Mouse (Mus musculus) layer of hippocampus, adult 6 months (tissue): Measurements from ENCODE around the gene Gm49396. TPM values are rescaled to one million over a fixed set of nuclear protein-coding genes. Genes with fewer than 3 reads are reported as not detected.

ENCODE experiments used
- long read RNA-seq, 2 experiments: library from polyadenylated mRNA; unstranded; transcript quantifications; one replicate each; pipeline ENCODE4 v2.0.0; 2019 to 2020
- microRNA-seq: library from miRNA; unstranded; fragments of <30 nt; microRNA quantifications from one replicate; pipeline ENCODE4 v1.2.0, GENCODE M21; 2020
- polyA plus RNA-seq: library from polyadenylated mRNA; unstranded; fragments of <200 nt; fragmentation: Nextera tagmentation; gene quantifications from 2 replicates; pipeline ENCODE4 v1.2.3, GENCODE M21; 2021

Gene Gm49396
- 0.33 and 0.40 TPM in 2 replicates for polyA plus RNA-seq
- long read RNA-seq, experiment 1, partial matches to known transcripts = 0 of 10 reads
- long read RNA-seq, experiment 1, other reads (novel, unspliced or antisense) = 10 of 10 reads
- long read RNA-seq, experiment 2, partial matches to known transcripts = 5 of 24 reads
- long read RNA-seq, experiment 2, other reads (novel, unspliced or antisense) = 16 of 24 reads

DNA sequence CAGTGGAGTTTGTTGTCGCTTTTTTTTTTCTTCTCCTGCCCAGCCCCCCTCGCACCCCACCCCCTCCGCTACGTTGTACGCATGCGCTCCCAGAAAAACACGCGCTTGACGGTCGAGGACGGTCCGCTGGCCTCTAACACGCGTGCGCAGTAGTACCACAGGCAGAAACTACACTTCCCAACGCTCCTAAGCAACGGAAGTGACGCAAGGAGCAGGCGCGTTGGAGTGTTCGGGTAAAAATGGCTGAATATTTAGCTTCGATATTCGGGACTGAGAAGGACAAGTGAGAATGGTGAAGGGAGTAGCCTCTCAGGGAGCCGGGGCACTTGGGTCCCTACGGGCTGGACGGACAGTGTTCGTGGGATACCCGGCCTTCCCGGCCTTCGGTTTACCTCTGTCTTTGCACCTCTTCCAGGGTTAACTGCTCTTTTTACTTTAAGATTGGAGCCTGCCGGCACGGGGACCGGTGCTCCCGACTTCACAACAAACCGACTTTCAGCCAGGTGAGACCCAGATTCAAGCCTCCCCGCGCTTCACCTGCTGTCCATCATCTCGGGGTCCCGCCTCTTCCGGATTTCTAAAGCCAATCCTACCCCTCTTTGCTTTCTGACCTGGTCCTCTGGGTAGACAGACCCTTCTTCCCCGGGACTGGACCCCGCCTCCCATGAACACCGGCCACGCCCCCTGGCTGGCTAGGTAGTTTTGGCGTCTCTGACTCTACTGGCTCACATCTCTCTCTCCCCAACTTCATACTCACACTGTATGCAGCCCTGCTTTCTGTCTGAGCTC is at the start of gene Gm49396, which contains the start of the genes U2af1l4 and Psenen:
Gm49396 (plus strand) TSS at position 228 of the 789 bp plus-strand sequence.
U2af1l4 (plus strand) TSS at position 185 of the 789 bp plus-strand sequence.
Psenen (minus strand) TSS at position 511 of the 789 bp plus-strand sequence.

DNA sequence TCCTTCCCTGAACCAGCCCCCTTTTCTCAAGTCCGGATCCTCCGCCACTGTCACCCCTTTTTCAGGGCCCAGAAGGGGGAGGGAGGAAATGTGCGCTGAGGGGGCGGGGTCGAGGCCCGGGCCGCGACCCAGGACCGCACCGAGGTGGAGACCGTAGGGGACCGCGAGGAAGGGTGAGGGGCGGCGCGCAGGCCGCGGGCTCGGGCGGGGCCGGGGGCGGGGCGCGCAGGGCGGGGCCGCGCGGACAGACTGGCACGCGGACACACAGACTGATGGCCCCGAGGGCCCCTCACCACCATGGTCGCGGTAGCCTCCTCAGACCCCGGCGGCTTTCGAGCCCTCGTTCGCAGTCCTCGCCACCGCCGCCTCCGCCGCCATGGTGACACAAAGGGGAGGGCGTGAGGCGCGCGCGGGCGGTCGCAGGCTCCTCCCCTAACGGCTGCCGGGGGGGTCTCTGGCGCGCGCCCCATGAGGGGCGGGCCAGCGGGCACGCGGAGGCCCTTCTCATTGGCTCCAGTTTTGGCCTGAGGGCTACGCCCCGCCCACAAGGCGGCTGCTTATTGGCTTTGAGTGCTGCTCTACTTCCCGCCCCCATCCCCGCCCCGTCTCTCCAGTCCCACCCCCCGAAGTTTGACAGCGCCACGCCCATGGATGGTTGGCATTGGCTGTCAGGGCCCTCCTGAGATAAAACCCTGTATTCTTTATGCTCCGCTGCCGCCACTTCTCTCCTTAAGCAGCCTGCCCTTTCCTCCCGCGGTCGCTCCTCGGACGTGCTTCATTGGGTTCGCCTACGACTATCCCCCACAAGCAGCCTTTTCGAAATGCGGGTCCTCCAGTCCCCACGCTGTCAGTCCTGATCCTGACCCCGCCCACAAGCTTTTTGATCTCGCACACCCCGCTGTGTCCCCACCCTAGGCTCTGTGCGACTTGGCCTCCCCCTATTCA is 28.2 kb upstream of the Gm49396 start, which contains the start of gene Arhgap33:
Arhgap33 (minus strand) TSS at position 428 of the 945 bp plus-strand sequence.

DNA sequence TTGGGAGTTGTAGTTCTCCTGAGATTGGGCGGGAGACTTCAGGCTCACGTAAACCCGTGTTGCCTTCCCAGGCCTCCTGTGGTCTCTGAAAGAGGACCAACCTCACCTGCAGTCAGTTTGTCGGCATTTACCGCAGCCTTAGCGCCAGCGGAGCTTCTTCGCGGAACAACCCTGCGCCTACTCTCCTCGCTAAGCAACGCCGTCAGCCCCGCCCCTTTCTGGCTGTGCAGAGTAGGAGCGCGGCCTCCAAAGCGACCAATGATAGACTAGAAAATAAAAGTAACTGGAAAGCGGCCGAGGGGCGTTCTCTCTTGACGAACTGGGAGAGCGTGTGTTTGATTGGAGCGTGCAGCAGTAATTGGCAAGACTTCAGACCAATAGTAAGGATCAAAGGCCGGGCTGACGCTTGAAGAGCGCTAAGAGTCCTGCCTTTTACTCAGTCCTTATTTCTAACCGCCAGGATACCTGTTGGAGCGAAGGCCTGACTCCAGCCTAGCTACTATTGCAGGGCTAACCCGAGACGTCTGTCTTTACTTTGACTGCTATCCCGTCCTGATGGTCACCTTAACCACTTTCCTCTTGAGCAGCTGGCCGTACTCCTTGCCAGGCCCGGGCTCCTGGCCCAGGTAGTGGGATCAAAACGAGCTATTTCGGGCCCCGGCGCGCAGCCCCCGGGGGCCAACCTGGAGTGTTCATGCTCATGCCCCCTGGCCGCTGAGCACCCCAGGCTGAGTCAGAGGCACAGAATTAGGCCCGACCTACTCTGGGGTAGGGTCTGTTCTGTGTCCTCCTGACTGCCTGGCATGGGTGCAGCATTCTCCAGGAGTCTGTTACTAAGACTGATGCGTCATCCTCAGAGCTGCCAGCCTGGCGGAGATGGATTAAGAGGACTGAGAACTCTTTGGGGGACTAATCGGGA is 10.8 kb upstream of the Gm49396 start, which contains the start of the genes Hspb6 and Proser3:
Hspb6 (plus strand) TSS at position 77 of the 919 bp plus-strand sequence.
Proser3 (minus strand) TSS at position 198 of the 919 bp plus-strand sequence.

DNA sequence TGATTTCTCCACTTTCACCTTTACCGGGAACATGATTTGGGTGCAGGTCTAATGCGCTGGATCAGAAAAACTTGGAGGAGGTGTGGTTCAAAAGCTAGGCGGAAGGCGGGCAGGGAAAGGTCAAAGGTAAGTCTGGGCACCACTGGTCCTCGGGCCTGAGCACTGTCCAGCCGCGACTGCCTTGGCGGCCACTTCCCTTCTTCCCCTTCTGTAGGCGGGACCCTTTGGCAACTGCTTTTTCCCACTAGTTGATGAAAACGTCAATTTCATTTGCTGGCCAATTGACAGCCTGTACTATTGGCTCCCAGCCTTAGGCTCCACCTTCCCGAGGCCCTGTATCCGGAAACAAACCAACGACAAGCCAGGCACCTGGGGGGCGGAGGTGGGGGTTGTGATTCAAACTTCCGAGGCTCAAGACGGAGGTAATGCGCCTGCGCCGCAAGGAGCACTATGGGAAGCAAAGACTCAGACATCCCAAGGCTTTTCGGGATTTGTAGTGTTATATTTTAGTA is 3.6 kb upstream of the Gm49396 start, which contains the start of gene Lin37:
Lin37 (minus strand) TSS at position 396 of the 512 bp plus-strand sequence.

DNA sequence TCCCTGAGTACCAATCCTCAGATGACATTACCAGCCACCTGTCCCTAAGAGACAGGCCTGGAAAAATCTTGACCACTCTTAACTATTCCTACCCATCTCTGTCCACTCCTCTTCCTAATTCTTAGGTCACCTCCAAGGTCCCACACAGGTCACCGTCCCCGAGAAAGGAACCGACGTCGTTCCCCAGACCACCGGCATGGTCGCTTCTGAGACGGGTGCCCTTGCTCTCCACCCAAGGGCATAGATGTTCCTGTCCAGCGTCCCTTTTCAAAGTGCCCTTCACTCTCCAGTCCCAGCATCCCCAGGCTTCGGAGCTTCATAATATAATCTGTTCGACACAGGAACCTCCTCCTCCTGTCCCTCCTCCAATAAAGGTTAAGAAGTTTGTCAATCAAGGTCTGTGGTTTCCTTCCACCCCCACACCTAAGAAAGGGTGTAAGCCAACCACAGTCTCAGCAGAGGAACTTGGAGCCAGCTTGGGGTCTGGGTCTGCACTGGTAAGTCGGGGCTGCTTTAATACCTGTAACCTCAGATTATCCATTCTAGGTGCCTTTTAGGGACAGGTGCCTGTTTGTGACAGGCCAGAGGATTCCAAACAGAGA is 1.9 kb downstream of the Gm49396 start, which contains the start of gene Igflr1:
Igflr1 (plus strand) TSS at position 458 of the 602 bp plus-strand sequence.

DNA sequence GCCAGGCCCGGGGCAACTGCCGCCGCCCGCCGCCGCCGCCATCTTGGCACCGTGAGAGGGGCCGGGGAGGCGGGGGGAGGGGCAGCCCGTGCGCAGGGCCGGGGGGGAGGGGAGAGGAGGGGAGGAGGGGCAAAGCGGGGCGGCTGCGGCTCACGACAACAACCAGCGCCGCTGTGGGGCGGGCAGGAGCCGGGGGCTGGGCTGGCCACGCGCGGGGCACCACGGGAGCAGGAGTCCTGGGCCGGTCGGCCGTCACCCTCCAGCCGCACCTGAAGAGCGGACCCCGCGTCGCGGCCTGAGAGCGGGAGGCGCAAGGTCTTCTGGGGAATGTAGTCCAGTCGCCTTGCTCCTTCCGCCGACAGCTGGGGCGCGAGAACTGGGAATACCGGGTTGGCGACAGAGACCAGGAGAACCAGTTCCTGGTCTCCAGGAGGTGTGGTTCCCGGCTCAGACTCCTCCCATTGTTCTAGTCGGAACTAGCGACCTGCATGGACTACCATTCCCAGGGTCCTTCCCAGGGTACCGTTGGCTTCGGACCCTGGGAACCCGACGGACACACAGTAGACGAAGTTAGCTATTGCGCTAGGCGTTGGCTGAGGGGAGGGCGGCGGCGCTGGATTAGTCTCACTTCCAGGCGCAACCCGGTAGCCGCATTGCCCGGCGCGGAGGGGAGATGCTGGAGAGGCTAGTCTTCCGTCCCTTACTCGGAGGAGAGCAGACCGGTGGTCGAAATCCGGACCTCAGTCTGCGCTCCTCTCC is 25.7 kb downstream of the Gm49396 start, which contains the start of gene Kmt2b:
Kmt2b (minus strand) TSS at position 51 of the 759 bp plus-strand sequence.

DNA sequence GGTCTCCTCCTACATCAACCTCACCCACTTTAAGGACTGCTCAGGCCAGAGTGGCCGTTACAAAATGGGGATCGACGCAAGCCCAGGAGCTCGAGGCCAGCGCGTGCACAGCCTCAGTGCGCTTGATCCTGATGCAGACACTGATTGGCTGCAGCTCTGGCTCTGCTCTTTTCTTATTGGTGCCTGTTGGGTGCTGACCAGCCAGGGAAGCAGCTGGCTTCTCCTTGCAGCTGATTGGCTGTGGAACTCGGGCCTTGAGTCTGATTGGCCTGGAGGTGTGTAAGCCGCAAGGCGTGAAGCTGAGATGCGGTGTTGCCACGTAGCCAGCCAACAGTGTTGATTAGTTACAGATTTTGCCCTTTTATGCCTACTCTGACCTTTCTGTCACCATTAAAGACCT is 35.6 kb downstream of the Gm49396 start, which contains the start of gene Zbtb32:
Zbtb32 (minus strand) TSS at position 124 of the 400 bp plus-strand sequence.

DNA sequence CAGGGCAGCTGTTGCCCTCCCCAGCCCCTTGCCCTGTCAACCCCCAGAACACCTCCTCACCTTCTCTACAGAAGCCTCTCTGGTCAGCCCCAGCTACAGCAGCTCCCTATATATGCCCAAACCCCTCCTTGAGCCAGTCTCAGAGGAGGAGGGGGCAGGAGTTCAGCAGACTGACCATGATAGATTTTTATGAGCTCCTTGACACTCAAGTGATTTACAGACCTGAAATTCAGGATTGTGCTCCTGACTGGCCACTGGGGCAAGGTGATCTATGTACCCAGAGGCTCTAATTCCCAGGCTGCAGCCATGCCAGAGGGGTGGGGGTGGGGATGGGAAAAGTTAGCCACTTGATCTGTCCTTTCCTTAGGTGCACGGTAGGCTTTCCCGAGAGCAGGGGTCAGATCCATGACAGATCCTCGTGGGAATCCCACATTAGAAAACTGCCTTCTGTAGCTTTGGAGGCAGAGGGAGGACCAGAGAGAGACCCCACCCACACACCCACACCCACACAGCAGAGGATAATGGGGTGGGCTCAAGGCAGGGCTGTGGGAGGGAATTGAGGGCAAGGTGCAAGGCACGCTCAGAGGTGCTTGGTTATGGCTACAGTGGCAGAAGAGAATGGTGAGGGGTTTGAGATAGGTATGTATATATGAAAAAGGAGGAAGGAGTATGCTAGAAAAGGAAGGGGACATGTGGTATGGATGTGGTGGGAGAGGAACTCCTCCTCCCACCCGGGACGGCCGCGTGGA is 49.7 kb downstream of the Gm49396 start, which contains the start of gene Upk1a:
Upk1a (minus strand) TSS at position 194 of the 749 bp plus-strand sequence.

Small RNA genes within 50 kb of the gene (microRNA-seq; reads per million reads assigned to microRNA genes)
- gene Gm38670 (1.7 reads per million), gene Mir3569 (not detected)

Other genes starting within 250 kb of the Gm49396 start
- 0.33 and 0.63 TPM in 2 replicates for gene Syne4, start 248.5 kb upstream of the Gm49396 start, polyA plus RNA-seq
- gene E130208F15Rik, start 241.6 kb upstream of the Gm49396 start, polyA plus RNA-seq = 3.0 and 4.7 TPM in 2 replicates
- gene Sdhaf1, start 239.4 kb upstream of the Gm49396 start, polyA plus RNA-seq = 22.3 and 23.3 TPM in 2 replicates
- gene Lrfn3, start 200.6 kb upstream of the Gm49396 start, polyA plus RNA-seq = 4.7 and 4.8 TPM in 2 replicates
- gene Tyrobp, start 149.6 kb upstream of the Gm49396 start, polyA plus RNA-seq = 120 and 125 TPM in 2 replicates
- gene Hcst, start 143.5 kb upstream of the Gm49396 start, polyA plus RNA-seq = 2.7 and 3.0 TPM in 2 replicates
- gene Nfkbid, start 141.6 kb upstream of the Gm49396 start, polyA plus RNA-seq = 0.40 and 0.80 TPM in 2 replicates
- 316 and 379 TPM in 2 replicates for gene Aplp1, start 117.8 kb upstream of the Gm49396 start, polyA plus RNA-seq
- gene Kirrel2, start 105.7 kb upstream of the Gm49396 start, polyA plus RNA-seq = 1.9 and 2.2 TPM in 2 replicates
- 0.90 and 0.92 TPM in 2 replicates for gene Nphs1, start 105.0 kb upstream of the Gm49396 start, polyA plus RNA-seq
- gene Prodh2, start 69.7 kb upstream of the Gm49396 start, polyA plus RNA-seq = not detected in 2 replicates
- 43.0 and 61.1 TPM in 2 replicates for gene Arhgap33, start 28.3 kb upstream of the Gm49396 start, polyA plus RNA-seq
- 6.1 and 6.3 TPM in 2 replicates for gene Hspb6, start 11.2 kb upstream of the Gm49396 start, polyA plus RNA-seq
- gene Proser3, start 11.0 kb upstream of the Gm49396 start, polyA plus RNA-seq = 1.2 and 4.0 TPM in 2 replicates
- gene Lin37, start 3.5 kb upstream of the Gm49396 start, polyA plus RNA-seq = 65.8 and 69.9 TPM in 2 replicates
- 122 and 127 TPM in 2 replicates for gene U2af1l4, start within 50 bp of the Gm49396 start, polyA plus RNA-seq
- gene Psenen, start 283 bp downstream of the Gm49396 start, polyA plus RNA-seq = 190 and 201 TPM in 2 replicates
- 0.46 and 0.69 TPM in 2 replicates for gene Igflr1, start 2.1 kb downstream of the Gm49396 start, polyA plus RNA-seq
- gene Kmt2b, start 25.4 kb downstream of the Gm49396 start, polyA plus RNA-seq = 1.4 and 3.8 TPM in 2 replicates
- 0.23 and 0.30 TPM in 2 replicates for gene Zbtb32, start 35.6 kb downstream of the Gm49396 start, polyA plus RNA-seq
- not detected in 2 replicates for gene Upk1a, start 49.5 kb downstream of the Gm49396 start, polyA plus RNA-seq
- gene Cox6b1, start 62.8 kb downstream of the Gm49396 start, polyA plus RNA-seq = 2,257 and 2,565 TPM in 2 replicates
- gene Etv2, start 72.5 kb downstream of the Gm49396 start, polyA plus RNA-seq = not detected in 2 replicates
- 136 and 146 TPM in 2 replicates for gene Rbm42, start 87.0 kb downstream of the Gm49396 start, polyA plus RNA-seq
- gene Haus5, start 101.7 kb downstream of the Gm49396 start, polyA plus RNA-seq = 3.7 and 4.0 TPM in 2 replicates
- not detected in 2 replicates for gene Pmis2, start 108.3 kb downstream of the Gm49396 start, polyA plus RNA-seq
- gene 2200002J24Rik, start 135.6 kb downstream of the Gm49396 start, polyA plus RNA-seq = not detected in 2 replicates
- gene Atp4a, start 148.9 kb downstream of the Gm49396 start, polyA plus RNA-seq = 1.1 and 1.2 TPM in 2 replicates
- gene Tmem147, start 166.2 kb downstream of the Gm49396 start, polyA plus RNA-seq = 194 and 230 TPM in 2 replicates
- gene Gapdhs, start 180.3 kb downstream of the Gm49396 start, polyA plus RNA-seq = not detected in 2 replicates
- 3.8 and 3.9 TPM in 2 replicates for gene Sbsn, start 188.1 kb downstream of the Gm49396 start, polyA plus RNA-seq
- 2.9 and 4.1 TPM in 2 replicates for gene Dmkn, start 200.4 kb downstream of the Gm49396 start, polyA plus RNA-seq
- not detected in 2 replicates for gene Krtdap, start 224.6 kb downstream of the Gm49396 start, polyA plus RNA-seq